Mouse (Mus musculus) embryo, embryonic 10 days (tissue): ENCODE measurements around the gene Gm14139.
"Not testable (repeated sequence)": the region's sequence is repeated elsewhere in the genome, so short reads cannot be mapped to it uniquely, and the experiment has no call there.

Experiments used
- DNase-seq: peaks from one replicate; pipeline ENCODE4 v3.0.0-alpha.2; 2015; ENCODE audit warnings: low spot score

Gene Gm14139

GRCm38 (mm10) chr2:150181570-150181999 is at the start of gene Gm14139:
Gene Gm14139 (plus strand): TSS chr2:150181755.
- DNase-seq = not testable (repeated sequence)

- DNase-seq = not testable (repeated sequence)
Observed at GRCm38 (mm10) chr2:150132002-150132401, 49.6 kb upstream of the Gm14139 start.

- no peak for DNase-seq
Observed at GRCm38 (mm10) chr2:150132773-150133172, 48.8 kb upstream of the Gm14139 start.

GRCm38 (mm10) chr2:150136435-150136897 is 45.1 kb upstream of the Gm14139 start, which contains the start of gene Zfp120:
Gene Zfp120 (minus strand): TSS chr2:150136708.
- DNase-seq = peak; percentile 90

- no peak for DNase-seq
Observed at GRCm38 (mm10) chr2:150166703-150167102, 14.9 kb upstream of the Gm14139 start.

- DNase-seq = no peak
Observed at GRCm38 (mm10) chr2:150173833-150174232, 7.7 kb upstream of the Gm14139 start.

- not testable (repeated sequence) for DNase-seq
Observed at GRCm38 (mm10) chr2:150179579-150179978, 2.0 kb upstream of the Gm14139 start, which contains the start of gene Gm10770. Gene Gm10770 (minus strand): TSS chr2:150179679.

- not testable (repeated sequence) for DNase-seq
Observed at GRCm38 (mm10) chr2:150181046-150181445, 509 bp upstream of the Gm14139 start.

- DNase-seq = peak; percentile 52
Observed at GRCm38 (mm10) chr2:150217600-150218362, 36.2 kb downstream of the Gm14139 start, which contains the start of gene Zfp937. Gene Zfp937 (plus strand): TSS chr2:150218073.

- not testable (repeated sequence) for DNase-seq
Observed at GRCm38 (mm10) chr2:150218363-150218725, 36.8 kb downstream of the Gm14139 start.

- not testable (repeated sequence) for DNase-seq
Observed at GRCm38 (mm10) chr2:150223263-150223662, 41.7 kb downstream of the Gm14139 start.
